Mouse (Mus musculus): ENCODE data around the gene Gm4312. TPM values are rescaled to one million over a fixed set of nuclear protein-coding genes. Genes with fewer than 3 reads are reported as not detected.
"Not testable (repeated sequence)": the region's sequence is repeated elsewhere in the genome, so short reads cannot be mapped to it uniquely, and the experiment has no call there.

Gene Gm4312
- not detected in 2 replicates for polyA plus RNA-seq (2015; fragmentation: Nextera tagmentation; extraction: Ambion mirVana)

GRCm38 (mm10) chr10:100382460-100382859 lies at the start of gene Gm4312:
Gm4312 (minus strand) TSS chr10:100382560.
- not testable (repeated sequence) for H3K9me3 ChIP-seq (ENCODE audit: control insufficient read depth, low read length); H3K27me3 ChIP-seq (replicated peaks; ENCODE audit: control insufficient read depth, insufficient read depth, low read length)
- WGBS, result no CpG with 5 or more reads among the region's 2 CpGs

GRCm38 (mm10) chr10:100427592-100427991 lies 45.2 kb upstream of the Gm4312 start:
- Histone ChIP-seq H3K4me2 (ENCODE audit: low read length) (no peak overlapping the region), H3K4me3 (replicated peaks; ENCODE audit: low read length) (no peak overlapping the region), H3K9me3 (ENCODE audit: control insufficient read depth, low read length) (no peaks in the 10 kb centered on the region), H3K9ac (replicated peaks; ENCODE audit: low read depth, low read length) (no peak overlapping the region), H3K4me1 (replicated peaks; ENCODE audit: control insufficient read depth, insufficient read depth, low read length) (no peaks in the 10 kb centered on the region), H3K27ac (ENCODE audit: low read length) (no peak overlapping the region), H3K27me3 (replicated peaks; ENCODE audit: control insufficient read depth, insufficient read depth, low read length) (no peaks in the 10 kb centered on the region), H3K36me3 (ENCODE audit: control insufficient read depth, insufficient read depth) (no peaks in the 10 kb centered on the region)
- WGBS, result 84% methylated on average over 2 of the region's 2 CpGs
- ATAC-seq, result no peak

More at GRCm38 (mm10) chr10:100382460-100382859, at the start of gene Gm4312:
- not testable (repeated sequence) for H3K4me3 ChIP-seq (replicated peaks; ENCODE audit: low read length); ATAC-seq; H3K27ac ChIP-seq (ENCODE audit: low read length); H3K4me2 ChIP-seq (ENCODE audit: low read length); H3K4me1 ChIP-seq (replicated peaks; ENCODE audit: control insufficient read depth, insufficient read depth, low read length); H3K36me3 ChIP-seq (ENCODE audit: control insufficient read depth, insufficient read depth); H3K9ac ChIP-seq (replicated peaks; ENCODE audit: low read depth, low read length)

- H3K36me3 ChIP-seq (ENCODE audit: control insufficient read depth, insufficient read depth), result no peaks in the 10 kb centered on the region
- H3K4me1 ChIP-seq (replicated peaks; ENCODE audit: control insufficient read depth, insufficient read depth, low read length), result no peaks in the 10 kb centered on the region
- no peaks in the 10 kb centered on the region for H3K27me3 ChIP-seq (replicated peaks; ENCODE audit: control insufficient read depth, insufficient read depth, low read length)
- no peak overlapping the region for H3K9ac ChIP-seq (replicated peaks; ENCODE audit: low read depth, low read length)
- H3K27ac ChIP-seq (ENCODE audit: low read length), result no peak overlapping the region
- no peak for ATAC-seq
- 92% methylated on average over 7 of the region's 7 CpGs for WGBS
- H3K9me3 ChIP-seq (ENCODE audit: control insufficient read depth, low read length), result no peaks in the 10 kb centered on the region
- H3K4me3 ChIP-seq (replicated peaks; ENCODE audit: low read length), result no peak overlapping the region
- H3K4me2 ChIP-seq (ENCODE audit: low read length), result no peak overlapping the region
Measured at GRCm38 (mm10) chr10:100415566-100415965, 33.2 kb upstream of the Gm4312 start.

- not testable (repeated sequence) for H3K9ac ChIP-seq (replicated peaks; ENCODE audit: low read depth, low read length); H3K36me3 ChIP-seq (ENCODE audit: control insufficient read depth, insufficient read depth); H3K4me2 ChIP-seq (ENCODE audit: low read length); H3K4me1 ChIP-seq (replicated peaks; ENCODE audit: control insufficient read depth, insufficient read depth, low read length); ATAC-seq; H3K27me3 ChIP-seq (replicated peaks; ENCODE audit: control insufficient read depth, insufficient read depth, low read length); H3K27ac ChIP-seq (ENCODE audit: low read length); H3K4me3 ChIP-seq (replicated peaks; ENCODE audit: low read length); H3K9me3 ChIP-seq (ENCODE audit: control insufficient read depth, low read length)
- 89% methylated on average over 6 of the region's 6 CpGs for WGBS
Measured at GRCm38 (mm10) chr10:100402301-100402700, 19.9 kb upstream of the Gm4312 start.

DNA sequence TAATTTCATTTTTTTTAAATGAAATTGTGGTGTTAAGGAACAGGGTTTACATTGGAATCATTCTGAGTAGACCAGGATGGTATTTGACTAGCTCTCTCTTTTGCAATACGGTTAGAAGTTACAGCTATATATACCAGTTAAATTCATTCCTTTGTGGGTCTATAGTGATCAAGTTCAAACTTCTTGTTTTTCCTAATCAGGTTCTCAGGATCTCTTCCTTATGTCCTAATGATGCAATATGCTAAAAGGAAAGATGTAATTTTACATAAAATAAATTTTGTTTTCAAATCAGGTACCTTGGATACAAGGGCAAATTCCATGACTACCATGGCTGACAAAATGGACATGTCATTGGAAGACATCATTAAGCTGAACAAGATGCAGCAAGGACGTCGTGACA lies 21.3 kb downstream of the Gm4312 start, which contains the start of gene Gm4307:
TSS of gene Gm4307 (plus strand) at position 301 of the 400 bp plus-strand sequence.
- not testable (repeated sequence) for ATAC-seq; H3K27me3 ChIP-seq (replicated peaks; ENCODE audit: control insufficient read depth, insufficient read depth, low read length); H3K4me1 ChIP-seq (replicated peaks; ENCODE audit: control insufficient read depth, insufficient read depth, low read length); H3K4me3 ChIP-seq (replicated peaks; ENCODE audit: low read length); H3K9me3 ChIP-seq (ENCODE audit: control insufficient read depth, low read length); H3K27ac ChIP-seq (ENCODE audit: low read length); H3K36me3 ChIP-seq (ENCODE audit: control insufficient read depth, insufficient read depth); H3K9ac ChIP-seq (replicated peaks; ENCODE audit: low read depth, low read length); H3K4me2 ChIP-seq (ENCODE audit: low read length)
- no CpG with 5 or more reads among the region's 3 CpGs for WGBS

DNA sequence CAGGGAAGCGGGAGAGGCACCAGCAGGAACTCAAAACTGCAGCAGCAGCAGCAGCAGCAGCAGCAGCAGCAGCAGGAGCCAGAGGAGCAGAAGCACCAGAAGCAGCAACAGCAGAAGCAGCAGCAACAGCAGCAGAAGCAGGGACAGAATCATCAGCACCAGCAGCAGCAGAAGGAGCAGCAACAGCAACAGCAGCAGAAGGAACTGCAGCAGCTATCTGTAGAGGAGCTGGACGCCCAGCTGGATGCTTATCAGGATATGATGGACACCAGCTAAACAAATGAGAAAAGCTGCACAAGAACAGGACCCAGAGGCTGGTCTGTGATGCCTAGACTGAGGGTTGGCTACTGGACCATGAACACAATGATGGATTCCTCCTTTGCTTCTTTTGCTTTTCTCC lies 25.5 kb downstream of the Gm4312 start:
- H3K27ac ChIP-seq (ENCODE audit: low read length); H3K4me1 ChIP-seq (replicated peaks; ENCODE audit: control insufficient read depth, insufficient read depth, low read length): not testable (repeated sequence)

DNA sequence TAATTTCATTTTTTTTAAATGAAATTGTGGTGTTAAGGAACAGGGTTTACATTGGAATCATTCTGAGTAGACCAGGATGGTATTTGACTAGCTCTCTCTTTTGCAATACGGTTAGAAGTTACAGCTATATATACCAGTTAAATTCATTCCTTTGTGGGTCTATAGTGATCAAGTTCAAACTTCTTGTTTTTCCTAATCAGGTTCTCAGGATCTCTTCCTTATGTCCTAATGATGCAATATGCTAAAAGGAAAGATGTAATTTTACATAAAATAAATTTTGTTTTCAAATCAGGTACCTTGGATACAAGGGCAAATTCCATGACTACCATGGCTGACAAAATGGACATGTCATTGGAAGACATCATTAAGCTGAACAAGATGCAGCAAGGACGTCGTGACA lies 31.6 kb downstream of the Gm4312 start, which contains the start of gene Gm4305:
TSS of gene Gm4305 (plus strand) at position 301 of the 400 bp plus-strand sequence.
- not testable (repeated sequence) for H3K4me3 ChIP-seq (replicated peaks; ENCODE audit: low read length); H3K4me2 ChIP-seq (ENCODE audit: low read length)

More for the DNA sequence above, 25.5 kb downstream of the Gm4312 start:
- WGBS, result 77% methylated on average over 1 of the region's 2 CpGs
- not testable (repeated sequence) for H3K9ac ChIP-seq (replicated peaks; ENCODE audit: low read depth, low read length); ATAC-seq; H3K9me3 ChIP-seq (ENCODE audit: control insufficient read depth, low read length); H3K36me3 ChIP-seq (ENCODE audit: control insufficient read depth, insufficient read depth); H3K4me3 ChIP-seq (replicated peaks; ENCODE audit: low read length); H3K4me2 ChIP-seq (ENCODE audit: low read length); H3K27me3 ChIP-seq (replicated peaks; ENCODE audit: control insufficient read depth, insufficient read depth, low read length)

DNA sequence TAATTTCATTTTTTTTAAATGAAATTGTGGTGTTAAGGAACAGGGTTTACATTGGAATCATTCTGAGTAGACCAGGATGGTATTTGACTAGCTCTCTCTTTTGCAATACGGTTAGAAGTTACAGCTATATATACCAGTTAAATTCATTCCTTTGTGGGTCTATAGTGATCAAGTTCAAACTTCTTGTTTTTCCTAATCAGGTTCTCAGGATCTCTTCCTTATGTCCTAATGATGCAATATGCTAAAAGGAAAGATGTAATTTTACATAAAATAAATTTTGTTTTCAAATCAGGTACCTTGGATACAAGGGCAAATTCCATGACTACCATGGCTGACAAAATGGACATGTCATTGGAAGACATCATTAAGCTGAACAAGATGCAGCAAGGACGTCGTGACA lies 36.7 kb downstream of the Gm4312 start, which contains the start of gene Gm4303:
TSS of gene Gm4303 (plus strand) at position 301 of the 400 bp plus-strand sequence.
- not testable (repeated sequence) for H3K9ac ChIP-seq (replicated peaks; ENCODE audit: low read depth, low read length); H3K9me3 ChIP-seq (ENCODE audit: control insufficient read depth, low read length); ATAC-seq; H3K4me2 ChIP-seq (ENCODE audit: low read length); H3K27ac ChIP-seq (ENCODE audit: low read length); H3K4me1 ChIP-seq (replicated peaks; ENCODE audit: control insufficient read depth, insufficient read depth, low read length); H3K4me3 ChIP-seq (replicated peaks; ENCODE audit: low read length); H3K27me3 ChIP-seq (replicated peaks; ENCODE audit: control insufficient read depth, insufficient read depth, low read length); H3K36me3 ChIP-seq (ENCODE audit: control insufficient read depth, insufficient read depth)
- WGBS, result no CpG with 5 or more reads among the region's 3 CpGs

More for the DNA sequence above, 31.6 kb downstream of the Gm4312 start, which contains the start of gene Gm4305:
- WGBS, result no CpG with 5 or more reads among the region's 3 CpGs
- not testable (repeated sequence) for H3K27me3 ChIP-seq (replicated peaks; ENCODE audit: control insufficient read depth, insufficient read depth, low read length); H3K9me3 ChIP-seq (ENCODE audit: control insufficient read depth, low read length); H3K4me1 ChIP-seq (replicated peaks; ENCODE audit: control insufficient read depth, insufficient read depth, low read length); H3K36me3 ChIP-seq (ENCODE audit: control insufficient read depth, insufficient read depth); ATAC-seq; H3K9ac ChIP-seq (replicated peaks; ENCODE audit: low read depth, low read length); H3K27ac ChIP-seq (ENCODE audit: low read length)

- H3K4me2 ChIP-seq (ENCODE audit: low read length); H3K4me1 ChIP-seq (replicated peaks; ENCODE audit: control insufficient read depth, insufficient read depth, low read length); H3K4me3 ChIP-seq (replicated peaks; ENCODE audit: low read length); H3K27me3 ChIP-seq (replicated peaks; ENCODE audit: control insufficient read depth, insufficient read depth, low read length); H3K36me3 ChIP-seq (ENCODE audit: control insufficient read depth, insufficient read depth); H3K9me3 ChIP-seq (ENCODE audit: control insufficient read depth, low read length); H3K27ac ChIP-seq (ENCODE audit: low read length); ATAC-seq; H3K9ac ChIP-seq (replicated peaks; ENCODE audit: low read depth, low read length): not testable (repeated sequence)
- WGBS, result no CpG with 5 or more reads among the region's 3 CpGs
Measured at GRCm38 (mm10) chr10:100340536-100340935, 41.8 kb downstream of the Gm4312 start, which contains the start of gene Gm4302. Gm4302 (plus strand) TSS chr10:100340836.

DNA sequence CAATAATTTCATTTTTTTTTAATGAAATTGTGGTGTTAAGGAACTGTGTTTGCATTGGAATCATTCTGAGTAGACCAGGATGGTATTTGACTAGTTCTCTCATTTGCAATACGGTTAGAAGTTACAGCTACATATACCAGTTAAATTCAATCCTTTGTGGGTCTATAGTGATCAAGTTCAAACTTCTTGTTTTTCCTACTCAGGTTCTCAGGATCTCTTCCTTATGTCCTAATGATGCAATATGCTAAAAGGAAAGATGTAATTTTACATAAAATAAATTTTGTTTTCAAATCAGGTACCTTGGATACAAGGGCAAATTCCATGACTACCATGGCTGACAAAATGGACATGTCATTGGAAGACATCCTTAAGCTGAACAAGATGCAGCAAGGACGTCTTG lies 47.0 kb downstream of the Gm4312 start, which contains the start of gene Gm4301:
TSS of gene Gm4301 (plus strand) at position 301 of the 400 bp plus-strand sequence.
- not testable (repeated sequence) for H3K4me2 ChIP-seq (ENCODE audit: low read length); H3K9ac ChIP-seq (replicated peaks; ENCODE audit: low read depth, low read length); H3K36me3 ChIP-seq (ENCODE audit: control insufficient read depth, insufficient read depth); H3K27ac ChIP-seq (ENCODE audit: low read length); H3K27me3 ChIP-seq (replicated peaks; ENCODE audit: control insufficient read depth, insufficient read depth, low read length); H3K4me1 ChIP-seq (replicated peaks; ENCODE audit: control insufficient read depth, insufficient read depth, low read length); H3K4me3 ChIP-seq (replicated peaks; ENCODE audit: low read length); ATAC-seq; H3K9me3 ChIP-seq (ENCODE audit: control insufficient read depth, low read length)
- WGBS, result no CpG with 5 or more reads among the region's 2 CpGs

Measured in forebrain, embryonic 16.5 days (tissue).